Mouse (Mus musculus) intestine, embryonic 14.5 days (tissue): ENCODE data around the gene Whamm. TPM values are rescaled to one million over a fixed set of nuclear protein-coding genes. Genes with fewer than 3 reads are reported as not detected.
A peak's percentile ranks its signal among the peaks of the same experiment; 100 is the strongest.

Experiments
- ATAC-seq: fragments of 200-750 bp; cut with Nextera tagmentation; replicated peaks from 2 replicates; pipeline ENCODE4 v1.8.0; 2017; ENCODE audit warnings: low read depth, moderate number of reproducible peaks, moderate TSS enrichment, moderate library complexity; ENCODE audit not compliant: low FRiP score, low TSS enrichment
- DNase-seq: peaks from one replicate; pipeline ENCODE4 v3.0.0-alpha.2; 2018; ENCODE audit warnings: low spot score
- H3K27ac ChIP-seq: fragments of 300-500 bp; sonication (generic); 2 replicates; pipeline ENCODE4 v1.5.1; 2014; ENCODE audit warnings: low read depth, mild to moderate bottlenecking, control low read depth
- H3K27me3 ChIP-seq: fragments of 300-500 bp; sonication (generic); replicated peaks from 2 replicates; pipeline ENCODE4 v1.6.1; 2014; ENCODE audit warnings: low read length, control low read depth; ENCODE audit not compliant: control insufficient read depth, insufficient read depth
- H3K36me3 ChIP-seq: fragments of 300-500 bp; sonication (generic); 2 replicates; pipeline ENCODE4 v1.6.1; 2014; ENCODE audit warnings: low read length, control low read depth; ENCODE audit not compliant: control insufficient read depth, insufficient read depth
- H3K4me1 ChIP-seq: fragments of 300-500 bp; sonication (generic); replicated peaks from 2 replicates; pipeline ENCODE4 v1.6.1; 2014; ENCODE audit warnings: low read length, control low read depth, mixed read lengths; ENCODE audit not compliant: control insufficient read depth, insufficient read depth
- H3K4me2 ChIP-seq: fragments of 300-500 bp; sonication (generic); 2 replicates; pipeline ENCODE4 v1.6.1; 2014; ENCODE audit warnings: low read length
- H3K4me3 ChIP-seq: fragments of 300-500 bp; sonication (generic); 2 replicates; pipeline ENCODE4 v1.5.1; 2014; ENCODE audit warnings: low read depth, low read length, control low read depth, mixed read lengths
- H3K9ac ChIP-seq: fragments of 300-500 bp; sonication (generic); 2 replicates; pipeline ENCODE4 v1.6.1; 2014; ENCODE audit warnings: mild to moderate bottlenecking, low read length
- H3K9me3 ChIP-seq: fragments of 300-500 bp; sonication (generic); 2 replicates; pipeline ENCODE4 v1.6.1; 2016; ENCODE audit warnings: low read length, control low read depth; ENCODE audit not compliant: control insufficient read depth
- WGBS: fragments of 180-500 bp; shearing (Covaris S2); extraction: QIAGEN DNeasy Blood & Tissue Kit; methylation state at CpG from one replicate; pipeline ENCODE4 v1.1.7; 2014; 5-methylcytosine and 5-hydroxymethylcytosine counted together
- polyA plus RNA-seq: library from polyadenylated mRNA; unstranded; fragments of >200 nt; fragmentation: Nextera tagmentation; extraction: Ambion mirVana; gene quantifications from 2 replicates; pipeline ENCODE4 v1.2.1, GENCODE M21; 2014

Whamm gene
- polyA plus RNA-seq = 6.0 and 7.3 TPM in 2 replicates

- whole genome bisulfite sequencing = under 1% methylated on average over 81 of the region's 96 CpGs
- Histone ChIP-seq H3K36me3 (peaks cover 4% of the 10 kb centered on the region; the same call in 1 of the 2 replicates), H3K4me3 (peak within 1 kb of the TSS; percentile 78), H3K4me2 (peak within 1 kb of the TSS; percentile 69), H3K27ac (peak within 1 kb of the TSS; percentile 88), H3K9me3 (no peaks in the 10 kb centered on the region), H3K9ac (peak within 1 kb of the TSS; percentile 67), H3K4me1 (peaks cover 5% of the 10 kb centered on the region; the same call in 1 of the 2 replicates), H3K27me3 (no peaks in the 10 kb centered on the region)
- ATAC-seq (peak; percentile 98), DNase-seq (peak; percentile 90)
Measured at GRCm38 (mm10) chr7:81571108-81571940, at the start of gene Whamm. Whamm (plus strand) TSS chr7:81571266.

GRCm38 (mm10) chr7:81523008-81523662 is 47.9 kb upstream of the Whamm start:
- under 1% methylated on average over 31 of the region's 31 CpGs for WGBS
- Histone ChIP-seq H3K27me3 (no peaks in the 10 kb centered on the region), H3K4me3 (peak overlapping the region; percentile 98), H3K9me3 (no peaks in the 10 kb centered on the region), H3K27ac (peak overlapping the region; percentile 94), H3K4me1 (peaks cover 16% of the 10 kb centered on the region), H3K36me3 (peaks cover 13% of the 10 kb centered on the region), H3K9ac (peak overlapping the region; percentile 73), H3K4me2 (peak overlapping the region; percentile 59)
- peak; percentile 95 for DNase-seq
- peak; percentile 96 for ATAC-seq

GRCm38 (mm10) chr7:81523663-81524017 is 47.4 kb upstream of the Whamm start:
- DNase-seq = no peak
- no peak; the same call in none of the 2 replicates for ATAC-seq
- peaks cover 18% of the 10 kb centered on the region for H3K36me3 ChIP-seq
- WGBS = 6% methylated on average over 13 of the region's 13 CpGs
- peak overlapping the region; percentile 98 for H3K4me3 ChIP-seq
- H3K27me3 ChIP-seq = no peaks in the 10 kb centered on the region
- peaks cover 16% of the 10 kb centered on the region for H3K4me1 ChIP-seq
- H3K9ac ChIP-seq = peak overlapping the region; percentile 73
- H3K4me2 ChIP-seq = peak overlapping the region; percentile 59
- H3K27ac ChIP-seq = peak overlapping the region; percentile 94
- H3K9me3 ChIP-seq = no peaks in the 10 kb centered on the region

- Histone ChIP-seq H3K4me1 (peaks cover 11% of the 10 kb centered on the region), H3K4me2 (no peak overlapping the region), H3K27ac (no peak overlapping the region), H3K4me3 (no peak overlapping the region), H3K9me3 (0 out of 2 replicates have a peak, but pooled peaks cover 1% of the 10 kb centered on the region), H3K9ac (no peak overlapping the region), H3K36me3 (peaks cover 69% of the 10 kb centered on the region), H3K27me3 (no peaks in the 10 kb centered on the region)
- DNase-seq = no peak
- ATAC-seq = no peak
- WGBS = 85% methylated on average over 8 of the region's 8 CpGs
Measured at GRCm38 (mm10) chr7:81528918-81529317, 42.1 kb upstream of the Whamm start.

GRCm38 (mm10) chr7:81531462-81531861 is 39.6 kb upstream of the Whamm start:
- no peak overlapping the region for H3K4me3 ChIP-seq
- no peak overlapping the region for H3K4me2 ChIP-seq
- no peak overlapping the region for H3K9ac ChIP-seq
- 73% methylated on average over 1 of the region's 1 CpGs for WGBS
- no peaks in the 10 kb centered on the region for H3K4me1 ChIP-seq
- peaks cover 83% of the 10 kb centered on the region for H3K36me3 ChIP-seq
- ATAC-seq (no peak), DNase-seq (no peak)
- 0 out of 2 replicates have a peak, but pooled peaks cover 7% of the 10 kb centered on the region for H3K9me3 ChIP-seq
- no peak overlapping the region for H3K27ac ChIP-seq
- H3K27me3 ChIP-seq = no peaks in the 10 kb centered on the region

- Histone ChIP-seq H3K4me1 (no peaks in the 10 kb centered on the region), H3K36me3 (peaks cover 42% of the 10 kb centered on the region), H3K27ac (no peak overlapping the region), H3K9ac (no peak overlapping the region), H3K9me3 (0 out of 2 replicates have a peak, but pooled peaks cover 7% of the 10 kb centered on the region), H3K4me3 (no peak overlapping the region), H3K27me3 (no peaks in the 10 kb centered on the region), H3K4me2 (no peak overlapping the region)
- DNase-seq (no peak), ATAC-seq (no peak)
- WGBS = 88% methylated on average over 4 of the region's 4 CpGs
Measured at GRCm38 (mm10) chr7:81536478-81536877, 34.6 kb upstream of the Whamm start.

- 0 out of 2 replicates have a peak, but pooled peaks cover 7% of the 10 kb centered on the region for H3K9me3 ChIP-seq
- 76% methylated on average over 2 of the region's 2 CpGs for WGBS
Measured at GRCm38 (mm10) chr7:81538070-81538675, 32.9 kb upstream of the Whamm start.

GRCm38 (mm10) chr7:81539565-81539964 is 31.5 kb upstream of the Whamm start:
- H3K9me3 ChIP-seq = no peaks in the 10 kb centered on the region
- DNase-seq (no peak), ATAC-seq (no peak)
- 28% methylated on average over 2 of the region's 2 CpGs for WGBS
- H3K4me2 ChIP-seq = no peak overlapping the region
- H3K27ac ChIP-seq = no peak overlapping the region
- H3K36me3 ChIP-seq = peaks cover 12% of the 10 kb centered on the region
- H3K9ac ChIP-seq = no peak overlapping the region
- H3K4me3 ChIP-seq = no peak overlapping the region
- no peaks in the 10 kb centered on the region for H3K27me3 ChIP-seq
- H3K4me1 ChIP-seq = no peaks in the 10 kb centered on the region

More at GRCm38 (mm10) chr7:81538070-81538675, 32.9 kb upstream of the Whamm start:
- DNase-seq = no peak
- no peaks in the 10 kb centered on the region for H3K4me1 ChIP-seq
- H3K36me3 ChIP-seq = peaks cover 26% of the 10 kb centered on the region
- no peak for ATAC-seq
- H3K9ac ChIP-seq = no peak overlapping the region
- H3K4me2 ChIP-seq = no peak overlapping the region
- H3K27ac ChIP-seq = no peak overlapping the region
- no peak overlapping the region for H3K4me3 ChIP-seq
- no peaks in the 10 kb centered on the region for H3K27me3 ChIP-seq
